Mouse (Mus musculus): Measurements from ENCODE around the gene Eef1a1.

DNA sequence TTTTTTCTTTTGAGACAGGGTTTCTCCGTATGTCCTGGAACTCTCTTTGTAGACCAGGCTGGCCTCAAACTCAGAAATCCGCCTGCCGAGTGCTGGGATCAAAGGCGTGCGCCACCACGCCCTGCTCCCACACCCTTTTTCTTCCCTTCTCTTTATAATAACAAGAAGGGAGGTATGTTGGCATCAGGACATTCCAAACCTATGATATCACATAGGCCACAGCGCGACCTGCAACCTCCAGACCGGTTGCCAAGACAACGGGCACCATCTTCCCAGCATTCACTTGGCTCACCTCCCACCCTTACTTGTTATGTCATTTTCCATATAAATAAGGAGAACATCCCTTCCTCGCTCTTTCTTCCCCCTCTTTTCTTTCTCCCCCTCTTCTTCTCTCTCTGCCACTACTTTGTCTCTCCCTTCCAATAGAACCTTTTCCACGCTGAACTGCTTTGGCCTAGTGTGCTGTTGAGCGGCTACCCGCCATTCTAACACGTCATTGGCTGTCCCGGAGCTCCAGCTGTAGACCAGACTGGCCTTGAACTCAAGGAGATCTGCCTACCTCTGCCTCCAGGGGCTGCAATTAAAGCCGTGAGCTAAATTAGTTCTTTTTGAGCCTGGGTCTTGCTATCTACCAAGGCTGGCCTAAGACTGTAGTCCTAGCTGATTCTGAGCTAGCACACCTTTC lies 36.6 kb upstream of the Eef1a1 start:
- no peak for TF ChIP-seq CTCF (IDR thresholded peaks at IDR 0.05; ENCODE audit: control insufficient read depth, insufficient read depth, low read length)
- TF ChIP-seq POLR2A (IDR thresholded peaks at IDR 0.05; ENCODE audit: borderline replicate concordance, control insufficient read depth, low read depth, low read length): no peak

All from bone marrow, adult 2 months (tissue).